Mouse (Mus musculus) stomach, postnatal 0 days (tissue): ENCODE data around the gene Bag6.

Experiments
- CTCF ChIP-seq: IDR thresholded peaks from 2 replicates; pipeline ENCODE4 v1.5.1; 2016; ENCODE audit warnings: antibody characterized with exemption, low read depth, mild to moderate bottlenecking, moderate library complexity
- EP300 ChIP-seq: optimal IDR thresholded peaks from 2 replicates; pipeline ENCODE3; 2016; ENCODE audit warnings: antibody characterized with exemption

- TF ChIP-seq EP300: no peak
- no peak for TF ChIP-seq CTCF
These were observed 38.4 kb upstream of the Bag6 start for GRCm38 (mm10) chr17:35096597-35096996.
